Mouse (Mus musculus) bone marrow macrophage, adult 2 months (primary cell): ENCODE measurements around the gene Cdk14. TPM values are rescaled to one million over a fixed set of nuclear protein-coding genes. Genes with fewer than 3 reads are reported as not detected.

Source experiments
- H3K27ac ChIP-seq: 2 replicates; pipeline ENCODE4 v1.5.1; 2012; ENCODE audit warnings: low read depth, low read length; ENCODE audit not compliant: insufficient read depth
- H3K4me1 ChIP-seq: 2 replicates; pipeline ENCODE4 v1.6.1; 2012; ENCODE audit warnings: low read length; ENCODE audit not compliant: control insufficient read depth, insufficient read depth
- H3K4me3 ChIP-seq: 2 replicates; pipeline ENCODE4 v1.5.1; 2012; ENCODE audit warnings: mild to moderate bottlenecking, low read length, moderate library complexity; ENCODE audit not compliant: insufficient read depth
- CTCF ChIP-seq: IDR thresholded peaks from 2 replicates; pipeline ENCODE4 v1.5.1; 2012; ENCODE audit warnings: low read depth, mild to moderate bottlenecking, low read length, moderate library complexity
- POLR2A ChIP-seq: IDR thresholded peaks from 2 replicates; pipeline ENCODE4 v1.6.1; 2012; ENCODE audit warnings: mild to moderate bottlenecking, low read depth, low read length, borderline replicate concordance
- polyA plus RNA-seq: library from polyadenylated mRNA; stranded (reverse); fragments of >200 nt; gene quantifications from 2 replicates; pipeline ENCODE4 v1.2.4, GENCODE M21; 2012; ENCODE audit not compliant: missing spikeins, insufficient read depth, insufficient read length

The Cdk14 gene
- polyA plus RNA-seq, 1 experiment: 43.6 TPM

DNA sequence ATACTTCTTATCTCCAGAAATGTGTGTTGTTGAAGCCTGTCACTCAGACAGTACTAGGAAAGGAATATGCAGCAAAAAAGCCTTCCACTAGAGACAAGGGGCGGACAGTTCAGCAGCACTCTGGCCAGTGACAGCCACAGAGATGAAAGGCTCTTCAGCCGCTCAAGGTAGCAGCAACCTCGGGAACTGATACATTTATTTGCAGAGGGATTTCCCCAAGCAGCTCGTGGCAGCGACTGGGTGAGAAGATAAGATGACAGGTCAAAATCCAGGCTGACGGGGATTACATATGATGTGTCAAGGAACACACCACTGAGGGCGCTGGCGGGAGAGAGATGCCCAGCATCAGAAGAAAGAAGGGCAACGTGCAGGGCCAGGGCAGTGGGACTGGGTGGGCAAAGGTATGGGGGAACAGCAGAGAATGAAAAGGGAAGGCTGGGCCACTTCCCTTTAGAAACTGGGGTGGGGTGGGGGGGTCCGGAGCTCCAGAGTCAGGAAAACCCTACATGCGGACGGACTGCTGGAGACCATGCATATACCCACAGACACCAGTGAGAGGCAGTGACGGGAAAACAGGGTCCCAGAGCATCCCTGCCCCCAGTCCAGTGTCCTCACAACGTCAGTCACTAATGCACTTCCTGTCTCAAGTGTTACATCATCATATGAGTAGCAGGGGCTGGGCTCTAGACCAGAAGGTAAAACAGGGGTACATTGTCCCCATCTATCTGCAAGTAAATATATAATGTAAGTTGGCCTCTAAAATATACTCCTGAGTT is 51.5 kb downstream of the Cdk14 start:
- no peak for TF ChIP-seq CTCF
- no peak for TF ChIP-seq POLR2A
- Histone ChIP-seq H3K27ac (no peak overlapping the region), H3K4me3 (no peak overlapping the region), H3K4me1 (peaks cover 38% of the 10 kb centered on the region)

DNA sequence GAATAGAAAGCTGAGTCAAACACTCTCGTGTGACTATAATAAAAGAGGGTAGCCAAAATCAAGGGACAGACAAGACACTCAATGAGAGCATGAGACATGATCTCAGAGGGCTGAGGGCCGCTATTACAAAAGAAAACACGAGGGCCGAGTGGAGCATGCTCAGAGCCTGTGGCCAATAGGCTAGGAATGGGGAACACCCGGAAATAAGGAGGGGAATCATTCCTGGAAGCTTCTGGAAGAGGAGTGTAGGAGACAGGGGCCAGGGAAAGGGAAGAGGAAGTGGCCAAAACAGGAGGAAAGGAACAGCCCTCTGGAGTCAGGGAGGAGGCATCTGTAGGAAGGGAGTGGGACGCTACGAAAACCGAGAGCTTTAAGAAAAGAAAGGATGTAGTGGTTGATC is 52.6 kb downstream of the Cdk14 start:
- H3K4me3 ChIP-seq: no peak overlapping the region
- peak overlapping the region; percentile 63 for H3K27ac ChIP-seq
- no peak for TF ChIP-seq POLR2A
- no peak for TF ChIP-seq CTCF
- peaks cover 34% of the 10 kb centered on the region for H3K4me1 ChIP-seq

DNA sequence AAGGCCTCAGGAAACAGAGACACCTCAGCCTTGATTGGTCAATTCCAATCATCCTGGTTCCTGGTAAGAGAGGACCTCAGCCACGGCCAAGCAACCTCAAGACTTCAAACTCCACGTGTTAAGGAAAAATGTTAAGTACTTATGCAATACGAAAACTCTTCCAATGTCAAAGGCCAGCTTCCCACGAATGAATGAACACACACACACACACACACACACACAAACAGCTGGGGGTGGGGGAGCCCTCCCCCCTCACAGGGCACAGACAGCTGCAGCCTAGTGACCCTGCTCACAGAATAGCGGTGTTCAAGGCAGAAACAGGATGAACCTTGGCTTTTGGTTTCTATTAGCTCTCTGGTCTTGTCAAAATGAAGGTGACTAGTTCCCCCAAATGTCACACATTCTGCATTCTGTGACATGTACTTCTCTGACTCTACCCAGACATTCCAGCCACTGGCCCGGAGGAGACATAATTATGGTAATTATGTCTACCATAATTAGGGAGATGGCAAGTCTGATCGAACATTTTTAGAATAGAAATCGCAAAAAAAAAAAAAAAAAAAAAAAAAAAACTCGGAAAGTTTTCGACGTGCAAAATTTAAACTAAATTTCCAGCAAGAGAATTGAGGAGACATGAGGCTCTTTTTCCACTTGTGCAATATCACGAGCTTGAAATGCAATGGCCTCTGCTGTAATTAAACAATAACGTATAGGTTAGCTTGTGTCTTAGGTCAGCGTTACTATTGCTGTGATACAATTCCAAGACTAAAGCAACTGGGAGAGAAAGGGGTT is 54.6 kb downstream of the Cdk14 start:
- no peak overlapping the region for H3K27ac ChIP-seq
- TF ChIP-seq POLR2A (no peak), CTCF (no peak)
- H3K4me1 ChIP-seq: peaks cover 34% of the 10 kb centered on the region
- no peak overlapping the region for H3K4me3 ChIP-seq

DNA sequence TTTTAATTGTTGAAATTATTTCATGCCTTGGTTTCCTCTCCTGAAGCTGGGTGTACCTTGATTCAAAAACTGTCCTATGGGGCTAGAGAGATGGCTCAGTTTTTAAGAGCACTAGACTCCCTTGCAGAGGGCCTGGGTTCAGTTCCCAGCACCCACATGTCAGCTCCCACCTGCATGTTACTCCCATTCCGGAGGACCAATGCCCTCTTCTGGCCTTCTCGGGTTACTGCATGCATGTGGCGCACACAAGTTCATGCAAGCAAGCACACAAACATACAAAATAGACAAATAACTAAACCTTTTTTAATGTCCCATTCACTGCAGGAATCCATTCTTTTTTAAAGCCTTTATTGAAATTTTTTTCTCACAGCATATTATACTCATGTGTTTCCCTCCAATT is 58.4 kb downstream of the Cdk14 start:
- Histone ChIP-seq H3K4me3 (no peak overlapping the region), H3K4me1 (peaks cover 12% of the 10 kb centered on the region)
- 0 out of 2 replicates have a peak, but pooled peaks have one; percentile 11 for TF ChIP-seq CTCF
- no peak for TF ChIP-seq POLR2A

DNA sequence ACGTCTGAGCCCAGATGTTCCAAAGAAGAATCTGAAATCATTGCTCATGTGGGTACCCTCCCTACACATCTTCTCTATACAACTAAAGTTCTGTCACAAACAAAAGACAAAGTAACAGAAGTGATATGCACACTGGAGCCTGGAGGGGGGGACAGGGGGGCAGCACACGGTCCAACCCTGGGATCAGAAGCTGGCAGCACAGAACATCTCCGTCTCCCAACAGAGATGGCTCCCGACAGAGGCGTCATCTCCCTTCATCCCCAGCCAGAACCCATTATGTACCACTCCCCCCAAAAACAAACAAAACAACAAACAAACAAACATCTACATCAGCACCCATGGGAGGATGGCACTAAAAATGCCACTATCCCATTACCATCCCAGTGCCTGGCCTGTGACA is 59.8 kb downstream of the Cdk14 start:
- no peak for TF ChIP-seq POLR2A
- no peak for TF ChIP-seq CTCF
- H3K4me3 ChIP-seq: no peak overlapping the region

More for the DNA sequence above, 58.4 kb downstream of the Cdk14 start:
- H3K27ac ChIP-seq: no peak overlapping the region

DNA sequence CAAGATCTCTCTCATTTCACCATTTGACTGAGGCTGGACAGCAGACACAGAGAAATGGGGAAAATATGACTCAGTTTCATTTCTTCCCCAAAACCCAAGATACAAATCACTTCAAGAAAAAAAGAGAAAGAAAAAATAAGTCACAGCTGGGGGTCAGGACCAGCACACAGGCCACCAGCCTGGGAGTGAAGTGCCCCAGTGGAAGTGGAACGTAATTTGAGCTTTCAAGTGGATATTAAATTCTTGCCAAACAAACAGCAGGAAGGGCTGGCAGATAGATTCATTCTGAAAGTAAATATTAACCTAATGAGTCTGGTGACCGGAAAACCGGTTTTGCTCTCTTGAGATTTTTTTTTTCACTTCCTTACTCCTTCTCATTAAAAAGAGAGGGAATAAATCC is 60.2 kb downstream of the Cdk14 start:
- no peak overlapping the region for H3K27ac ChIP-seq
- TF ChIP-seq CTCF: no peak
- no peak for TF ChIP-seq POLR2A
- H3K4me3 ChIP-seq: no peak overlapping the region
- peaks cover 6% of the 10 kb centered on the region for H3K4me1 ChIP-seq

More for the DNA sequence above, 59.8 kb downstream of the Cdk14 start:
- H3K27ac ChIP-seq: no peak overlapping the region
- peaks cover 8% of the 10 kb centered on the region for H3K4me1 ChIP-seq

DNA sequence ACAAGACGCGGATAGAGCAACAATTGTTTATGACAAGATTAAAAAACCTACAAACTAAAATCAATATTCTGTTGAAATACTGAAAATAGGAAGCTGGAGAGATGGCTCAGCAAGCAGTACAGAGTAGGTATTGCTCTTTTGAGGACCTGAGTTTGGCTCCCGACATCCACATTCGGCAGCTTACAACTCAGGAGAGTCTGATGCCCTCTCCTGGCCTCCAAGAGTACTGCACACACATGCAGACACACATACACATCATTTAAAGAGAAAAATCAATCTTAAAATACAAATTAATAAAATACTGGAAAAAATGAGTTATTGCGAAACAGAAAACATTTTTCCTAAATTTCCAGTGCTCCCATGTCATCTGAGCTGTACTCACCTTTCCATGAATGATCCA is 60.7 kb downstream of the Cdk14 start:
- H3K4me1 ChIP-seq: peaks cover 6% of the 10 kb centered on the region
- TF ChIP-seq POLR2A: no peak
- TF ChIP-seq CTCF: no peak
- no peak overlapping the region for H3K27ac ChIP-seq
- no peak overlapping the region for H3K4me3 ChIP-seq

DNA sequence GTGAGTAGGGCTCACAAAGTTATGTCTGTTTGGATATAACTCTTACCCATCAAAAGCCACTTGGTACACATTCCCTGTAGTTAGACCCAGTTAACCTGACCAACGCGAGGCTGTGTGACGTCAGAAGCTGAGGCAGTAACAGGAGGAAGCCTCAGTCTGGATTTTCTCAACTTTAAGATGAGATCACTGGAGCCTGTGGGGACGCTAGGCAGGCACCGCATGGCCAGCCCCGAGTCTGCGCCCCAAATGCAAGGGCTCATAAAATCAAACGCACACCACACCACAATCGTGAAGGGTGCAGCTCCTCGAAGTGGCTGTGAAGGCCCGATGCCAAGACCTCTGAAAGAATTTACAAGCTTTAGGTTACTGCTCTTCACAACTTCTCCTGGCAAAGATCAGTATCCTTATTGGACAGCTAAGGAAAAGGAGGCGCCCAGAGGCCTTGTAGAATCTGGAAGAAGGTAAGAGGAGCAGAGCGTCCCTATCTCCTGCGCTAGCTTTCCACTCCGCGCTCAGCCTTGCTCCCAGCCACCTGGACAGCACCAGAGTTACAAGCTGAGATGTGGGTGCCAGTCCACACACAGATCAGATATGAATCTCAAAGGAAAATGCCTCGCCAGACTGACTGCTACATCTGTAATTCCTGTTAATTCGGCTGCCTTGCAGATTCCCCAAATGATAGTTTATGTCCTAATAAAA is 61.9 kb downstream of the Cdk14 start:
- Histone ChIP-seq H3K4me1 (peaks cover 6% of the 10 kb centered on the region), H3K4me3 (no peak overlapping the region), H3K27ac (no peak overlapping the region)
- TF ChIP-seq POLR2A (no peak), CTCF (no peak)

DNA sequence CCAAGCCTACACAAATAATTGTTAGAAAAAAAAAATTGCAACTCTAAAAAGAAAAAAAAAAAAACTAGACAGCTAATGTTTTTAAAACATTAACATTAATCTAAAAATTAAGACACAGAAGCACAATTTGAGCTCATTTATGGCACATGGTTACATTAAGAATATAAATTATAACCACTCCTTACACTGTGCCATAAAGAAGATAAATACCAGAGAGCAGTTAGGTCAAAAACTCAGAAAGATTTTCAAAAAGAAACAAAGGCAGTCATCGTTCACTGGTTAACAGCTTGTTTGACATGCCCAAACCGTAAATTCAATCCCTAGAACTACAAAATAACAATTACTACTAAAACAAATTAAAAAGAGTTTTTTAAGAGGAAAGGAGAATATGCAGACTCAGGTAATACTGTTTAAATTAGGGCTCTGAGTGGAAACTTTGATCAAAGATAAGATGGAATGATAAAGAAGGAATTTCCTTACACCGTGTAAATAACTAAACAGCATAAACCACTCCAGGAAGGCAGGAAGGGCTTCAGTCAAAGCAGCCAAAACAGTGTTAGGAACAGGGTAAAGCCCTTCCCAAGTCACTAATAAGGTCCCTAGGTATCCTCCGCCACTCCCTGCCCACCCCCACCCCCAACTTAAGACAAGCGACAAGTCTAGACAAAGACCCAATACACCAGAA is 65.3 kb downstream of the Cdk14 start:
- no peak overlapping the region for H3K4me3 ChIP-seq
- no peak for TF ChIP-seq CTCF
- no peak for TF ChIP-seq POLR2A
- H3K4me1 ChIP-seq: peaks cover 6% of the 10 kb centered on the region
- H3K27ac ChIP-seq: no peak overlapping the region
